Mouse (Mus musculus): Measurements from ENCODE around the gene Cox6a2. TPM values are rescaled to one million over a fixed set of nuclear protein-coding genes. Genes with fewer than 3 reads are reported as not detected.

The Cox6a2 gene
- polyA plus RNA-seq, 1 experiment from 2014 or later: 0.24 TPM

DNA sequence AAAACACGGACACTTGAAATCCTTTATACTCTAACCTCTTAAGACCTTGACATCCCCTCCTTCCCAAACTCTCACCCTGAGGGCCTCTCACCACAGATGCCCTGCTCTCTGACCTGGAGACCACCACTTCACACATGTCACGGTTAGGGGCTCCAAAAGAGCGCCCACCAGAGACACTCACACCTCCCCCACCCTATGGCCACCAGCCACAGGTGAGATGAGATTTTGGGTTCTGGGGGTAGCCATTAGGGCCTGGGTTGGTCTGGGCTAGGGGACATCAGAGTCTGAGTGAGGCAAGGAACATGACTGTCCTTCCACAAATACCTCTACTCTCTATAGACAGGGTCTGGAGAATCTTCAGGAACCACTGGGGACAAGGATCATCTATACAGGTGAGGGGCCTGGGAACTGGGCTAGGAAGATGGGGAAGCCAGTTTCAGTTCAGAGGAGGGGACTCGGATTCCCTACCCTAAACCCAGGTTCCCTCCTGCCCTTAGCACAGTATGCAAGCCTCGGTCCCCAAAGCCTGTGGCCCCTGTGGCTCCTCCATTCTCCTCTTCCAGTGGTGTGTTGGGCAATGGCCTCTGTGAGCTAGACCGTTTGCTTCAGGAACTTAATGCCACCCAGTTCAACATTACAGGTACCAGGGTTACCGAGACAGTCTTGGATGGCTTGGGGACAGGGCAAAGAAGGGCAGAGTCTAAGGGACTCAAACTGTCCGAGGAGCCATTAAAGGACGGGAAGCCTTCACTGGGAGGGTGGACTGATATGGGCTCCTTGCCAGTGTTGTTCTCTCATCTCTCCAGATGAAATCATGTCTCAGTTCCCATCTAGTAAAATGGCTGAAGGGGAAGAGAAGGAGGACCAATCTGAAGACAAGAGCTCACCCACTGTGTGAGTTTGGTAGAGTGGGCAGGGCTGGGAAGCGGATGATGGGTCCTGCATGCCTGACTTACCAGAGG, 42.2 kb upstream of the Cox6a2 start:
- H3K9ac ChIP-seq (ENCODE audit: low read length): peak overlapping the region; percentile 85
- peak overlapping the region; percentile 73 for H3K4me2 ChIP-seq (replicated peaks; ENCODE audit: low read depth)
- DNase-seq (ENCODE audit: low spot score) (no peak), ATAC-seq (ENCODE audit: low FRiP score, low TSS enrichment) (no peak)
- peak overlapping the region; percentile 64 for H3K4me3 ChIP-seq (ENCODE audit: low read depth, low read length)
- H3K9me3 ChIP-seq (ENCODE audit: control insufficient read depth, low read length): no peaks in the 10 kb centered on the region
- 63% methylated on average over 10 of the region's 10 CpGs for whole genome bisulfite sequencing
- peaks cover 6% of the 10 kb centered on the region; the same call in 1 of the 2 replicates for H3K4me1 ChIP-seq (replicated peaks; ENCODE audit: control insufficient read depth, insufficient read depth)
- no peaks in the 10 kb centered on the region for H3K27me3 ChIP-seq (ENCODE audit: control insufficient read depth, insufficient read depth, low read length)
- H3K27ac ChIP-seq (replicated peaks): no peak overlapping the region; the same call in 1 of the 2 replicates
- peaks cover 15% of the 10 kb centered on the region for H3K36me3 ChIP-seq (ENCODE audit: control insufficient read depth, insufficient read depth, low read length)
- TF ChIP-seq CTCF (IDR thresholded peaks at IDR 0.05; ENCODE audit: low read depth) (no peak), EP300 (optimal IDR thresholded peaks at IDR 0.05) (no peak)

DNA sequence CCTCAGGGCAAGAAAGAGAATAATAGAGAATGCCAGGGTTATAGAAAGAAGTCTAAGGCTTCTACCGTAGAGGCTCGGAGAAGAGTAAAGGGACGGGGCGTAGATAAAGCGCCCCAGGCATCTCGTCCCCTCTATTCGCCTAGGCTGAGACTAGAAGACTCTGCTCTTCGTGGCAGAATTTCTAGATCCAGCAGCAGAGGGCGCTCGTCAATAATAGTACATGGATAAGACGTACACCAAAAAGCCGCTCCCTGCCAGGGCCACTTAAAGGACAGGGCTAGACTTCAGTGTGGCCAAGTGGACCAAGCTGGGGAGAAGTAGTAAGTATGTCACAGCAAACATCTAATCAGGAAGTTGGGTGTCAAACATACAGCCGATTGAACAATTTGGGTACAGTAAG, 41.3 kb upstream of the Cox6a2 start:
- peak; percentile 85 for TF ChIP-seq CTCF (IDR thresholded peaks at IDR 0.05; ENCODE audit: low read depth)
- TF ChIP-seq EP300 (optimal IDR thresholded peaks at IDR 0.05): no peak
- H3K36me3 ChIP-seq (ENCODE audit: control insufficient read depth, insufficient read depth, low read length): peaks cover 14% of the 10 kb centered on the region; the same call in 1 of the 2 replicates
- under 1% methylated on average over 13 of the region's 13 CpGs for WGBS
- H3K27me3 ChIP-seq (ENCODE audit: control insufficient read depth, insufficient read depth, low read length): no peaks in the 10 kb centered on the region
- peak overlapping the region; percentile 93 for H3K27ac ChIP-seq (replicated peaks)
- DNase-seq (ENCODE audit: low spot score) (peak; percentile 86), ATAC-seq (ENCODE audit: low FRiP score, low TSS enrichment) (peak; percentile 69)
- H3K9me3 ChIP-seq (ENCODE audit: control insufficient read depth, low read length): no peaks in the 10 kb centered on the region
- H3K4me3 ChIP-seq (ENCODE audit: low read depth, low read length): peak overlapping the region; percentile 64
- H3K4me2 ChIP-seq (replicated peaks; ENCODE audit: low read depth): peak overlapping the region; percentile 73
- peaks cover 6% of the 10 kb centered on the region; the same call in 1 of the 2 replicates for H3K4me1 ChIP-seq (replicated peaks; ENCODE audit: control insufficient read depth, insufficient read depth)
- H3K9ac ChIP-seq (ENCODE audit: low read length): peak overlapping the region; percentile 85

DNA sequence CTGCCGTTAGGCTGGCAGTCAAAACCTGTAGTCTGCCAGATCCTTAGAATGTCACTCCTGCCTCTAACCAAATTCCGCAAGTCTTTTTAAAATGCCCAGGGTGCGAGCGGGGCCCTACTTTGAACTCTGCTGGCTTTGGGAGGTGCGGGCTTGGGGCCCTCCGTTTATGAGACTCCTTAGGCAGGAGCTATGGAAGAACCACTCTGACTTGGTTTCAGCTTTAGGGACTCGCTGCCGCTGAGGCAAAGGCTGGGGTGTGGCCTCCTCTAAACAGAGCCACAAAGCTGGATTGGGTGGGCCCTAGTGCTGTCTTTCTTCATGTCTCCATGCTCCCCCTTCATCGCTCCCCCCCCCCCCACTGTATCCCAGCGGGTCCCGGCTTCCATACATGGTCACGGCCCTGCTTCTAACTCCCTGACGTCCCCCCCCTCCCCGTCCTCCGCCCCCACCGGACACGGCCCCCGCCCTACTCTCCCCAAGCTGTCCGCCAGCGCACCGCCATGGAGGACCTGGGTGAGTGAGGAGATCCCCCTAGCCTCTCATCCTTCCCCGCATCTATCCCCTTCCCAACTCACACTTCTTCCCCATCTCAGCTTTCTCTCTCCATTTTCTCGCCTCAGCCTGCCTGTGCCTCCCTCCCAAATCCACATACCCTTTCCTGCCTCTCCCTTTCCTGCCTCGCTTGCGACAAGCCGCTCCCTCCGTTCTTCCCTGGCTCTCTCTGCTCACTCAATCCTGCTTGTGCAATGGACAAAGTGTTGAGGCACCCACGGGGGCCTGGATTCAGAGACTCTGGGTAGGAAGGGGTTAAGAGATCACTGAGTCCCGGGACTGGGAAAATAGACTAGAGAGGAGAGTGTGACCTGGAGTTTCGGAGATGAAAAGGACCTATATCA, 40.6 kb upstream of the Cox6a2 start, which contains the start of gene Tgfb1i1:
Gene Tgfb1i1 (plus strand): TSS at position 317 of the 896 bp plus-strand sequence.
- H3K4me3 ChIP-seq (ENCODE audit: low read depth, low read length): peak within 1 kb of the TSS; percentile 64
- peaks cover 6% of the 10 kb centered on the region; the same call in 1 of the 2 replicates for H3K4me1 ChIP-seq (replicated peaks; ENCODE audit: control insufficient read depth, insufficient read depth)
- H3K27me3 ChIP-seq (ENCODE audit: control insufficient read depth, insufficient read depth, low read length): no peaks in the 10 kb centered on the region
- TF ChIP-seq CTCF (IDR thresholded peaks at IDR 0.05; ENCODE audit: low read depth) (no peak), EP300 (optimal IDR thresholded peaks at IDR 0.05) (no peak)
- peak within 1 kb of the TSS; percentile 73 for H3K4me2 ChIP-seq (replicated peaks; ENCODE audit: low read depth)
- DNase-seq (ENCODE audit: low spot score) (peak; percentile 75), ATAC-seq (ENCODE audit: low FRiP score, low TSS enrichment) (peak; percentile 85)
- H3K27ac ChIP-seq (replicated peaks): peak within 1 kb of the TSS; percentile 93
- no peaks in the 10 kb centered on the region for H3K9me3 ChIP-seq (ENCODE audit: control insufficient read depth, low read length)
- H3K9ac ChIP-seq (ENCODE audit: low read length): peak within 1 kb of the TSS; percentile 85
- 2% methylated on average over 24 of the region's 30 CpGs for WGBS
- H3K36me3 ChIP-seq (ENCODE audit: control insufficient read depth, insufficient read depth, low read length): peaks cover 19% of the 10 kb centered on the region; the same call in 1 of the 2 replicates

DNA sequence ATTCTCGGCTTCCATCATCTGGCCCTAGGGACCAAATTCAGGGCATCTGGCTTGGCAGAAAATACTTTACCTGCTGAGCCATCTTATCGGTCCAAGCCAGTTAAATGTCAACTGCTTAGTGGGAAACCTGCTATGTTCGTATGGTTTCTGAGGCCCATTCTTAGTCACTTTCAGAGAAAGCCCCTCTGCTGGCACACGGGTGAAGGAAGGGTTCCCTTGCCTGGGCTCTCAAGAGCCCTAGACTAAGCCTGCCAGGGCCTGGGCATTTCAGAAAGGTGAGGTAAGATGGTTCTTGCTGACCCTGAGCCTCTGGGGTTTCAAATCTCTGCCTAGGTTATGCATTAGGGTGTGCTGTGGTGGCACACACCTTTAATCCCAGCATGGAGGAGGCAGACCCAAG, 39.4 kb upstream of the Cox6a2 start:
- Histone ChIP-seq H3K27me3 (ENCODE audit: control insufficient read depth, insufficient read depth, low read length) (no peaks in the 10 kb centered on the region), H3K4me3 (ENCODE audit: low read depth, low read length) (no peak overlapping the region), H3K36me3 (ENCODE audit: control insufficient read depth, insufficient read depth, low read length) (peaks cover 24% of the 10 kb centered on the region), H3K27ac (replicated peaks) (peak overlapping the region; percentile 93), H3K9ac (ENCODE audit: low read length) (no peak overlapping the region; the same call in 1 of the 2 replicates), H3K4me1 (replicated peaks; ENCODE audit: control insufficient read depth, insufficient read depth) (peaks cover 6% of the 10 kb centered on the region; the same call in 1 of the 2 replicates), H3K4me2 (replicated peaks; ENCODE audit: low read depth) (no peak overlapping the region; the same call in 1 of the 2 replicates), H3K9me3 (ENCODE audit: control insufficient read depth, low read length) (no peaks in the 10 kb centered on the region)
- 87% methylated on average over 4 of the region's 4 CpGs for WGBS
- no peak for ATAC-seq (ENCODE audit: low FRiP score, low TSS enrichment)
- TF ChIP-seq EP300 (optimal IDR thresholded peaks at IDR 0.05): no peak
- TF ChIP-seq CTCF (IDR thresholded peaks at IDR 0.05; ENCODE audit: low read depth): no peak
- DNase-seq (ENCODE audit: low spot score): no peak

DNA sequence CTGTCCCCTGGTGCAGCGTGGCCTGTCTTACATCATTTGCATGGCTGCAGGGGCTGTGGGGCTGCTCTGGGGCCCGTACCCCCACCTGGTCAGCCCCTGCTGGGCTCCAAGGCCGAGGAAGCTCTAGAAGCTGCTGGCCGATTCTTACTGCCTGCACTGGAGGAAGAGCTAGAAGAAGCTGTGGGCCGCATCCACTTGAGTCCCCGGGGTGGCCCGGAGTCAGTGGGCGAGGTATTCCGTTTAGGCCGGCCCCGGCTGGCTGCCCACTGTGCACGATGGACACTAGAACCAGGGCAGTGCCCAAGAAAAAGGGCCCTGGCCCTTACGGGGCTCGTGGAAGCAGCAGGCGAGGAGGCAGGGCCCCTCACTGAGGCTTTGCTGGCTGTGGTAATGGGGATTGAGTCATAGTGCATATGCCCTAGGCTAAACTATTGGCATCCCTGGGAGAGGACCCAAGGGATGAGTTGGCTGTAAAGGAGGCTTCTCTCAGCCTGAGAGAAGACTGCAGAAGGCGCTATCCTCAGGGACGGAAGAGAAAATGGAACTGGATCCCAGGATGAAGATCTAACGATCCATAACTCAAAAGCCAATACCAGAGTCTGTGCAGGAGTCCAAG, 38.3 kb upstream of the Cox6a2 start:
- peaks cover 6% of the 10 kb centered on the region; the same call in 1 of the 2 replicates for H3K4me1 ChIP-seq (replicated peaks; ENCODE audit: control insufficient read depth, insufficient read depth)
- peaks cover 33% of the 10 kb centered on the region for H3K36me3 ChIP-seq (ENCODE audit: control insufficient read depth, insufficient read depth, low read length)
- no peaks in the 10 kb centered on the region for H3K9me3 ChIP-seq (ENCODE audit: control insufficient read depth, low read length)
- 91% methylated on average over 18 of the region's 18 CpGs for WGBS
- DNase-seq (ENCODE audit: low spot score) (no peak), ATAC-seq (ENCODE audit: low FRiP score, low TSS enrichment) (no peak)
- TF ChIP-seq EP300 (optimal IDR thresholded peaks at IDR 0.05) (no peak), CTCF (IDR thresholded peaks at IDR 0.05; ENCODE audit: low read depth) (no peak)
- H3K4me2 ChIP-seq (replicated peaks; ENCODE audit: low read depth): no peak overlapping the region
- no peak overlapping the region for H3K27ac ChIP-seq (replicated peaks)
- no peak overlapping the region for H3K9ac ChIP-seq (ENCODE audit: low read length)
- H3K4me3 ChIP-seq (ENCODE audit: low read depth, low read length): no peak overlapping the region
- no peaks in the 10 kb centered on the region for H3K27me3 ChIP-seq (ENCODE audit: control insufficient read depth, insufficient read depth, low read length)

Data from stomach, postnatal 0 days (tissue).